Mouse (Mus musculus): ENCODE data around the gene Gpr3. TPM values are rescaled to one million over a fixed set of nuclear protein-coding genes. Genes with fewer than 3 reads are reported as not detected.

The Gpr3 gene
- polyA plus RNA-seq, 1 experiment from 2014 or later = 0.57 TPM

DNA sequence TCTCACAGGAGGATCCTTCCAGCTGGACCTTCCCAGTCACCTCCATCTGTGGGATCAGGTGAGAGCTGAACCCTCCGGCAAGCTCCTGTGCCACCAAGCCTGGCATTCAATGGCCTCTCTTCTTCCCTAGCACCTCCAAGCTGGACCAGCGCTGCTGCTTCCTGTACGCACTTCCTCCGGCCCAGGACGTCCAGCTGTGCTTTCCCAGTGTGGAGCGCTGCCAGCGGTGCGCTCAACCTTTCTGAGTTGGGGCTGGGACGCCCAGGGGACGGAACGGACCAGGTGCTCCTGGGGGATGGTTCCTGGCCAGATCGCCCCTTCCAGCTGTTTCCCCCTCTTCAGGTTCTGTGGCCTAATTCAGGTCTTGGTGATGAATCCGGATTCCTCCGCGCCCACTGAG lies 34.7 kb upstream of the Gpr3 start:
- Histone ChIP-seq H3K27ac (no peak overlapping the region), H3K4me1 (peaks cover 11% of the 10 kb centered on the region), H3K9me3 (replicated peaks) (no peaks in the 10 kb centered on the region), H3K27me3 (peaks cover 97% of the 10 kb centered on the region), H3K4me3 (no peak overlapping the region), H3K9ac (no peak overlapping the region), H3K4me2 (no peak overlapping the region), H3K36me3 (ENCODE audit: poor library complexity, severe bottlenecking) (no peaks in the 10 kb centered on the region)
- 24% methylated on average over 15 of the region's 15 CpGs for WGBS
- no peak for ATAC-seq

DNA sequence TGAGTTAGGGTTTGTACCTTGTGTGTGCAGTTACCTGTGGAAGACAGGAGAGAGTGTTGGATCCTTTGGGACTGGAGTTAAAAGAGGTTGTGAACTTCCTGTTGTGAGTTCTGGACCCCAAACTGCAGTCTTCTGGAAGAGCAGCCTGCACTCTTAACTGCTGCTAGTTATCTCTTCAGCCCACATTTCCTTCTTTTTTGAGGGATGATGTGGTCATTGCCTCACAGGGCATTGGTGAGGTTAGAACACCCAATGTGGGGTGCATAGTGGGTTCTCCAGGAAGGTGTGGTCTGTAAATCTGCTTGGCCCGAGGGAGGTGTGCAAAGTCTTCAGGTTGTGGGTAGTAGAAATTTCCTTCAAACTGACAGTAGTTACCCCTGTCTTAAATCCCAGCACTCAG lies 32.0 kb upstream of the Gpr3 start:
- WGBS = 91% methylated on average over 1 of the region's 1 CpGs
- peaks cover 97% of the 10 kb centered on the region for H3K27me3 ChIP-seq
- ATAC-seq = no peak

DNA sequence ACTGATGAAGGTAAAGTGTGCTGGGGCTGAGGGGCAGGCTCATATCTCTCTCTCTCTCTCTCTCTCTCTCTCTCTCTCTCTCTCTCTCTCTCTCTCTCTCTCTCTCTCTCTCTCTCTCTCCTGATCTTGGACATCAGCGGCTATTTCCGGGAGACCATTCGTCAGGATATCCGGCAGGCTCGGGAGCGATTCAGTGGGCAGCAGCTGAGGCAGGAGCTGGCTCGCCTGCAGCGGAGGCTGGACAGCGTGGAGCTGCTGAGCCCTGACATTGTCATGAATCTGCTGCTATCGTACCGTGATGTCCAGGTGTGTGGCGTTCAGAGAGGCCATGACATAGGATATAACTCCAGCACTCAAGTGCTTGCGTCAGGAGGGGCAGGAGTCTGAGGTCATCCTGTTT lies 31.2 kb upstream of the Gpr3 start:
- Histone ChIP-seq H3K9ac (no peak overlapping the region), H3K4me2 (no peak overlapping the region), H3K4me3 (no peak overlapping the region), H3K4me1 (peaks cover 9% of the 10 kb centered on the region), H3K27ac (no peak overlapping the region), H3K27me3 (peaks cover 97% of the 10 kb centered on the region), H3K9me3 (replicated peaks) (no peaks in the 10 kb centered on the region), H3K36me3 (ENCODE audit: poor library complexity, severe bottlenecking) (no peaks in the 10 kb centered on the region)
- ATAC-seq = no peak
- 51% methylated on average over 13 of the region's 13 CpGs for WGBS

More for the DNA sequence above, 32.0 kb upstream of the Gpr3 start:
- no peak overlapping the region for H3K4me3 ChIP-seq
- H3K36me3 ChIP-seq (ENCODE audit: poor library complexity, severe bottlenecking) = no peaks in the 10 kb centered on the region
- H3K9ac ChIP-seq = no peak overlapping the region
- H3K4me1 ChIP-seq = peaks cover 9% of the 10 kb centered on the region
- no peak overlapping the region for H3K4me2 ChIP-seq
- no peak overlapping the region for H3K27ac ChIP-seq
- no peaks in the 10 kb centered on the region for H3K9me3 ChIP-seq (replicated peaks)

DNA sequence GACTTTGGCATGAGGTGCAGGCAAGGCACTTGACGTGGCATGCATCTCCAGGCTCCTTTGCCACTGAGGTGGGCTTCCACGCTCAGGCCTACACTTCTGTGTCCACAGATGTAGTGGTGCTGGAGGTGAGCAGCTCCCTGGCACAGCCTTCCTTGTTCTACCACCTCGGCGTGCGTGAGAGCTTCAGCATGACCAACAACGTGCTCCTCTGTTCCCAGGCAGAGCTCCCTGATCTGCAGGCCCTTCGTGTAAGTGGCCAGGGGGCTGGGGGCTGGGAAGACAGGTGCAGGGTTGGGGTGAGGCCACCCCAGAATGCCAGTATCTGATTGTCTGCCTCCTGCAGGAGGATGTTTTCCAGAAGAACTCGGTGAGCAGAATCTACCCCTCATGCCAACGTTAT lies 30.4 kb upstream of the Gpr3 start:
- Histone ChIP-seq H3K4me3 (no peak overlapping the region), H3K27ac (no peak overlapping the region), H3K9me3 (replicated peaks) (no peaks in the 10 kb centered on the region), H3K4me1 (peaks cover 9% of the 10 kb centered on the region), H3K36me3 (ENCODE audit: poor library complexity, severe bottlenecking) (no peaks in the 10 kb centered on the region), H3K9ac (no peak overlapping the region), H3K4me2 (no peak overlapping the region), H3K27me3 (peaks cover 89% of the 10 kb centered on the region)
- ATAC-seq = no peak
- WGBS = 63% methylated on average over 9 of the region's 9 CpGs

DNA sequence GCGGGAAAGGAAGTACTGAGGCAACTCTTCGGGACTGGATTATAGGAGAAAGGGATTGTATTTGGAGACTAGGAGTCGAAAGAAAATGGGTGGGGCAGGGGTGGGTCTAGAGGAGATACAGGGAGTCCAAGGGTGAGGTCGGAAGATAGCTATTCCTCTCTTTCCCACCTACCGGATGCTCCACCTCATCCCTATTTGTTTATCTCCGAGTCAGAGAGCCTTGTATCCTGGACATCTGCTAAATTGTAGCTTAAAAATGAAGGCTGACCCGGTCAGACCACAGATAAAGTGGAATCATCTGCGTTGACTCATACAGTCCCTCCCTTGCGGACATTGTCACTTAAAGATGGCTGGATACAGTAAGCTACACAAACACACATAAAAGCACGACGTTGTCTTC lies 29.6 kb upstream of the Gpr3 start:
- peak overlapping the region; percentile 82 for H3K4me2 ChIP-seq
- H3K4me1 ChIP-seq = peaks cover 9% of the 10 kb centered on the region
- WGBS = 35% methylated on average over 11 of the region's 11 CpGs
- peak overlapping the region; percentile 46; the same call in 1 of the 2 replicates for H3K4me3 ChIP-seq
- no peak for ATAC-seq
- H3K9me3 ChIP-seq (replicated peaks) = no peaks in the 10 kb centered on the region
- H3K27me3 ChIP-seq = peaks cover 81% of the 10 kb centered on the region
- no peak overlapping the region for H3K27ac ChIP-seq
- H3K9ac ChIP-seq = no peak overlapping the region
- H3K36me3 ChIP-seq (ENCODE audit: poor library complexity, severe bottlenecking) = no peaks in the 10 kb centered on the region

DNA sequence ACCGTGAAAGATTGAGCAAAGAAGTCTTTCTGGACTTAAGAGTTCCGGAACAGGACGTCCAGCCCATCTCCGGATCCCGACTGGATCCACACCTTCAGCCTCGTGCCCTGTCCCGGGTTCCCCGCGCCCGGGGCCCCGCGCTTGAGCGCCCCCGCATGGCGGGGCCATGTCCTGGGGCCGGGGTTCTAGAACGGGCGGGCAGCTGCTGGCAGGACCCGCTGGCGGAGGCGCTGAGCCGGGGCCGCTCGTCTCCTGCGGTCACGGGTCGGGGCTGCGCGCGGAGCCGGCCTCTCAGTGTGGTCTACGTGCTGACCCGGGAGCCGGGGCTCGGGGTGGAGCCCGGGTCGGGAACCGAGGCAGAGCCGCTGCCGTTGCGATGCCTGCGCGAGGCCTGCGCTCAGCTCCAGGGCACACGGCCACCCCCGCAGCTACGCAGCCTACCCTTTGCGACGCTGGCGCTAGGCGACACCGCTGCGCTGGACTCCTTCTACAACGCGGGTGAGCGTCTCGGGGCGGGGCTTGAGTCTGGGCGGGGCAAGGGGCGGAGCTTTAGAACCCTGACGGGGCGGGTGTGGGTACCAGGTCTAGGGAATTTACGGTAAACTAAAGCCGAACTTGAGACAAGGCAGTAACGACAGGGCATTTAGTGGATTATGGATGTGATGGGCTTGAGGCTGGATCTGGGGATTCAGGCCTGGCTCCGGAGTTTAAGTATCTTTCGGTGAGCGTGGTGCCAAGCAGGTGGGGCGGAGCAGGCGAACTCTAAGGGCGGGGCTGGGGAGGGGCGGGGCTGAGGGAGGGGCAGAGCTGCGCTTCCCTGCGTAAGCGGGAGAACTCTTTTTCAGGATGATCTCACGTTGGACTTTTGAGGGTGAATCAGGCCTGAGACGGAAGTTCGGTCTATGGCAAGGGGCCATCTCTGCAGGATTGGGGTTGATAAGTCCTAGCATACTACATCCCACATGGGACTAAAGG lies 28.9 kb upstream of the Gpr3 start:
- Histone ChIP-seq H3K27ac (no peak overlapping the region), H3K27me3 (peaks cover 74% of the 10 kb centered on the region), H3K4me2 (peak overlapping the region; percentile 82), H3K36me3 (ENCODE audit: poor library complexity, severe bottlenecking) (no peaks in the 10 kb centered on the region), H3K4me3 (peak overlapping the region; percentile 46), H3K4me1 (peaks cover 9% of the 10 kb centered on the region), H3K9ac (peak overlapping the region; percentile 61), H3K9me3 (replicated peaks) (no peaks in the 10 kb centered on the region)
- peak; percentile 94 for ATAC-seq
- WGBS = under 1% methylated on average over 78 of the region's 78 CpGs

DNA sequence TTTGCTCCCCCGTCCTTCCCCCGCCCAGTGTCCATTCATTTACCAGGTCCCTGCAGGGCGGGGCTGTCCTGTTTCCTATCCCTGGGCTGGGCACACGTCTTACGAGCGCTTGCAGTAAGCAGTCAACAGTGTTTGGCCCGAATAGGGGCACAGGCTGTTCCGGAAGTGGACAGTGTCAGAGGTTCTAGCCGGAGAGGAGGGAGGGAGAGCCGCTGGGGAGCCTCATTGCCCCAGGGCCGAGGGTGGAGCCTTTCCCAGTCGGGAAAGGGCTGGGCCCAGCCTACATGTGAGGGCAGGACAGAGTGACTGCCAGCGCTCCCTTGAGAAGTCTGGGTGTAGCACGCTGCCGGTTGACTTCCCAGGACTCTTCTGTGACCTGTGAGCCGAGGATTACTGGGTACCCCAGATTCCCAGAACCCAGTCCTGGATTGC lies 28.2 kb upstream of the Gpr3 start, which contains the start of gene Map3k6:
Gene Map3k6 (plus strand): TSS at position 329 of the 432 bp plus-strand sequence.
- 0 out of 2 replicates have a peak, but pooled peaks have one; percentile 11 for ATAC-seq
- H3K9me3 ChIP-seq (replicated peaks) = no peaks in the 10 kb centered on the region
- peaks cover 72% of the 10 kb centered on the region for H3K27me3 ChIP-seq
- no peaks in the 10 kb centered on the region for H3K36me3 ChIP-seq (ENCODE audit: poor library complexity, severe bottlenecking)
- H3K4me3 ChIP-seq = peak within 1 kb of the TSS; percentile 46
- WGBS = 5% methylated on average over 16 of the region's 16 CpGs
- H3K9ac ChIP-seq = peak within 1 kb of the TSS; percentile 61
- H3K4me1 ChIP-seq = peaks cover 9% of the 10 kb centered on the region
- H3K27ac ChIP-seq = no peak within 1 kb of the TSS
- peak within 1 kb of the TSS; percentile 82 for H3K4me2 ChIP-seq

DNA sequence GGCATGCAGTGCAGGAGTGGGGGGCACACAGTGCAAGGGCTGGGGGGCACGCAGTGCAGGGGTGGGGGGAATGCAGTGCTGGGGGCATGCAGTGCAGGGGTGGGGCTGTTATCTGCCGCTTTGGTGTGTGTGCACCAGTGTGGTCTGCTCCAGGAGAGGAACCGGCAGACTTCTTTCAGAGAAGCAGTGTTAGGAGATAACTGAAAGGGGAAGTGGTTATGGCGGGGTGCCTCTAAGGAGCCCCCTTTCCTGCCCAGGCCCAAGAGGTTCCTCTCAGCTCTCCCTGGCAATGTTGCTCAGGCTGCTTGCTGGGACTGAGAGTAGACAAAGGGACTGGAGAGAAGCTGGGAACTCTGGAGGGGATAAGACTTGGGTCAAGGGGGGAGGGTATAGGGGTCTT lies 25.6 kb upstream of the Gpr3 start:
- H3K27ac ChIP-seq = no peak overlapping the region
- H3K36me3 ChIP-seq (ENCODE audit: poor library complexity, severe bottlenecking) = no peaks in the 10 kb centered on the region
- H3K4me3 ChIP-seq = no peak overlapping the region
- ATAC-seq = no peak
- H3K4me1 ChIP-seq = peaks cover 9% of the 10 kb centered on the region
- H3K27me3 ChIP-seq = peaks cover 50% of the 10 kb centered on the region
- no peak overlapping the region for H3K4me2 ChIP-seq
- WGBS = 82% methylated on average over 4 of the region's 4 CpGs
- H3K9ac ChIP-seq = no peak overlapping the region
- H3K9me3 ChIP-seq (replicated peaks) = no peaks in the 10 kb centered on the region

DNA sequence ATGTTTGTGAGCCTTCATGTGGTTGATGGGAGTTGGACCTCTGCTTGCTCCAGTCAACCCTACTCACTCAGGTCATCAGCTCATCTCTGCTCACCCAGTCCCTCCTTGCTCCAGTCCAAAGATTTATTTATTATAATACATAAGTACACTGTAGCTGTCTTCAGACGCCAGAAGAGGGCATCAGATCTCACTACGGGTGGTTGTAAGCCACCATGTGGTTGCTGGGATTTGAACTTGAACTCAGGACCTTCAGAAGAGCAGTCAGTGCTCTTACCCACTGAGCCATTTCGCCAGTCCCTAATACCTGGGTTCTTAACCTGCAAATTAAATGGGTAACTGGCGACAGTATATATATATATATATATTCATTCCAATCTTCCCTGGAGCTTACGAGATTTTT lies 23.1 kb upstream of the Gpr3 start:
- Histone ChIP-seq H3K4me1 (peaks cover under 1% of the 10 kb centered on the region; the same call in 1 of the 2 replicates), H3K4me2 (no peak overlapping the region), H3K27me3 (peaks cover 25% of the 10 kb centered on the region), H3K4me3 (no peak overlapping the region), H3K27ac (no peak overlapping the region), H3K9me3 (replicated peaks) (no peaks in the 10 kb centered on the region), H3K36me3 (ENCODE audit: poor library complexity, severe bottlenecking) (no peaks in the 10 kb centered on the region), H3K9ac (no peak overlapping the region)
- 78% methylated on average over 5 of the region's 5 CpGs for WGBS
- ATAC-seq = no peak

DNA sequence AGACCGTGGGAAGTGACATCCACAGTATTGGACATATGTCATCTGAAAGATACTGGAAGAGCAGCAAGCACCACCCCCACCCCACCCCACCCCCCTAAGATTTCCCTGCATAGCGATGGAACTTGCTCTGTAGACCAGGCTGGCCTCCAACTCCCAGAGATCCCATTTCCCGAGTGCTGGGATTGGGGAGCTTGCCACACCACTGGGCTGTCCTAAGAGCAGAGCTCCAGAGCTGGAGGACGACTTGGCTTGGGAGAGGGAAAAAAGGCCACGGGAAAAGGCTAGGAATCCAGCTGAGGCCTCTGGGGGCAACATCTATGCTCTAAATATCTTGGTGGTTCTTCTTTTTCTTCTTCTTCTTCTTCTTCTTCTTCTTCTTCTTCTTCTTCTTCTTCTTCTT lies 22.4 kb upstream of the Gpr3 start:
- H3K27ac ChIP-seq = no peak overlapping the region
- no peaks in the 10 kb centered on the region for H3K4me1 ChIP-seq
- no peaks in the 10 kb centered on the region for H3K9me3 ChIP-seq (replicated peaks)
- no peaks in the 10 kb centered on the region for H3K36me3 ChIP-seq (ENCODE audit: poor library complexity, severe bottlenecking)
- H3K27me3 ChIP-seq = peaks cover 19% of the 10 kb centered on the region
- WGBS = 63% methylated on average over 5 of the region's 5 CpGs
- H3K4me2 ChIP-seq = no peak overlapping the region
- H3K4me3 ChIP-seq = no peak overlapping the region
- ATAC-seq = no peak
- no peak overlapping the region for H3K9ac ChIP-seq

DNA sequence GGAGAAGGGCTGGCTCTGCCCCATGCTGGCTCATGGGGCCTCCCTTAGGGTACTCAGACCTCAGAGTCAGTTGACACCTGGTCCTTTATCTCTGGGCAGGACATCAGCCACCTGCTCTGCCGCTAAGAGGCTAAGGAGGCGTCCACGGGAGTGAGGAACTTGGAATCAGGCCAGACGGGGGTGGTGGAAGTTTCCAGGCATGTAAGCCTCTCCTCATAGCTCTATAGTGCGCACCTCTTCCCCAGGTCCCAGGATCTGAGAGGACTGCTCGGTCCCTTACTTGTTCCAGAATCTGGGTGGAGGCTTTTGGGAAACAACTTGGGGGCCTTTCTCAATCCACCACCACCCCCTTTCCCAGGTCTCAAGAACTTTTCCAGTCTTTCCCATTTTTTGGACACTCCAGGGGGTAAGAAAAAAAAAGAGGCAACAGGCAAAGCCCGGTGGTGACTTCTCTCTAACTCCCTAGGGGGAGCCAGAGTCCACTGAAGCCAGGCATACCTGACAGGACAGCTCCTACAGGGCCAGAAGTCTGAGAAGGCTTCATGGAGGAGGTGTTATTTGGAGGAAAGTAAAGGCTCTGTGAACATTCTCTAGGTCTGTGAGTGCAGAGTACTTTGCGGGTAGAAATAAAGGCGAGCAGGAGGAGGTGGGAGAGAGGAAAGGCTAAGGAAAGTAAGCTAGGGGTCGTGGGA lies 21.1 kb upstream of the Gpr3 start:
- no peak for ATAC-seq
- Histone ChIP-seq H3K27me3 (0 out of 2 replicates have a peak, but pooled peaks cover 8% of the 10 kb centered on the region), H3K9ac (no peak overlapping the region), H3K4me3 (no peak overlapping the region), H3K9me3 (replicated peaks) (no peaks in the 10 kb centered on the region), H3K27ac (no peak overlapping the region), H3K4me1 (no peaks in the 10 kb centered on the region), H3K4me2 (no peak overlapping the region), H3K36me3 (ENCODE audit: poor library complexity, severe bottlenecking) (no peaks in the 10 kb centered on the region)
- WGBS = 40% methylated on average over 10 of the region's 10 CpGs

DNA sequence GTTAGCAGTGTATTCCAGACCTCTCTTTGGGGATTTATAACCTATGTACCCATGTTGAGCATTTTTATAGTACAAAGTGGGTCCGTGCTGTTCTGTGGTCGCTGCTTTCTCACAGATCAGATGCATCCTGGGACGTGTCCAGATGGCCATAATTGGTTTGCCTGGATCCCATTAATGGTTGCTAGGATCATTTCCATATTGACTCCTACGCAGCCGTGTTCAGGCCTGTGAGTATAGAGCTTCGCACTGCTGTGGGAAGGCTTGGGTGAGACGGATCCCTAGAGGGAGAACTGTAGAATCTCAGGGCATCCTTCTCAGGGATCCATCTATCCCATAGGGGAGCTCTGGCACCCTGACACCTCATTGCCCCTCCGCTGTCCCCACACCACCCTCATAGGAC lies 17.2 kb upstream of the Gpr3 start:
- H3K27ac ChIP-seq = no peak overlapping the region
- no peak overlapping the region for H3K4me2 ChIP-seq
- ATAC-seq = no peak
- no peaks in the 10 kb centered on the region for H3K9me3 ChIP-seq (replicated peaks)
- no peaks in the 10 kb centered on the region for H3K4me1 ChIP-seq
- H3K4me3 ChIP-seq = no peak overlapping the region
- H3K9ac ChIP-seq = no peak overlapping the region
- 78% methylated on average over 8 of the region's 8 CpGs for WGBS
- H3K36me3 ChIP-seq (ENCODE audit: poor library complexity, severe bottlenecking) = no peaks in the 10 kb centered on the region
- H3K27me3 ChIP-seq = 0 out of 2 replicates have a peak, but pooled peaks cover under 1% of the 10 kb centered on the region

All from forebrain, embryonic 13.5 days (tissue).